Mouse (Mus musculus): ENCODE measurements around the gene Tle3. TPM values are rescaled to one million over a fixed set of nuclear protein-coding genes. Genes with fewer than 3 reads are reported as not detected.

The Tle3 gene
- polyA plus RNA-seq, 1 experiment from 2014 or later, result 25.5 TPM

DNA sequence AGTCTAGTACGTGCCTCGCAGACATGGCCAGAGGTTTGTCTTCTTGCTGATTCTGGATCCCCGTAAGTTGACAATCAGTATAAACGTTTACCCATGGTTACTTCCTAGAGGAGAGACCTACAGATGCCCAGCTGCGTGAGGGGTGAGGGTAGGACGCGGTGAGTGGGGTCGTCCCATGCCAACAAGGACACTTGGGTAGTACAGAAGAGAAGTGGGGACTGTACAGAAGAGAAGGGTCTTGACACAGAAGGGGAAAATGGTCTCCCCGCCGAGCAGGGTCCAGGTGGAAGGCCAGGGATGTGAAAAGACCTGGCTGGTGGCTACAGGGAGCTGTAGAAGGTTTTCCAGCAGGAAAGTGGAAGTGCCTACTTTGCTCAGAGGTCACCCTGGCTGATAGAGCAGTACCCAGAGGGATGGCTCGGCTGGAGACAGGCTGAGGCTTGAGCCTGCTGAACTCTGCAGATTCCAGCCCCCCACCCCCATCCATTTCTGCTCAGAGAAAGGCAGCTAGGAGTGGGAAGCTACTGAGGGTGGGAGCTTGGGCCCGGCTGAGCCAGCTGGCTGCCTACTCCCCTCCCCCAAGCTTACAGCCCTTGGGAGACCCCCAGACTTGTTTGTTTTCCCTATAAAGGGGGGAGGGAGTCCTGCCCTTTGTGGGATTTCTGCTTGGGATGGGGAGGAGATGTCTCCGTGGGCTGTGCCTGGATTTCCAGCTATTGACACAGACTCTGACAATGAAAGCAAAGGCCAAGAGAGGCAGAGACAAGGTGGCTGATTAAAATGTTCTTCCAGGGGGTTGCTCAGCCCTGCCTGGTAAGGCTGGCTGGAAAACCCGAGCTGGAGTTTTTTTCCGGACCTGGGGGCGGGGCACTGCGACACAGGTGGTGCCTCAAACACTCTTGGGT is 11.2 kb upstream of the Tle3 start:
- Histone ChIP-seq H3K27me3 (replicated peaks; ENCODE audit: control insufficient read depth, insufficient read depth, low read length) (peaks cover 9% of the 10 kb centered on the region; the same call in 1 of the 2 replicates), H3K36me3 (ENCODE audit: control insufficient read depth, insufficient read depth, low read length) (no peaks in the 10 kb centered on the region), H3K4me1 (ENCODE audit: control insufficient read depth, insufficient read depth, low read length) (peaks cover 14% of the 10 kb centered on the region), H3K9ac (ENCODE audit: low read depth, low read length) (no peak overlapping the region; the same call in 1 of the 2 replicates), H3K27ac (replicated peaks; ENCODE audit: low read depth, low read length) (0 out of 2 replicates have a peak overlapping the region, but pooled peaks have one; percentile 11), H3K4me2 (ENCODE audit: low read depth, low read length) (peak overlapping the region; percentile 35), H3K4me3 (ENCODE audit: low read depth, low read length) (no peak overlapping the region), H3K9me3 (ENCODE audit: control insufficient read depth, low read length) (0 out of 2 replicates have a peak, but pooled peaks cover 5% of the 10 kb centered on the region)
- DNase-seq (ENCODE audit: low spot score) (peak; percentile 90), ATAC-seq (ENCODE audit: low read depth) (peak; percentile 89)
- WGBS, result 25% methylated on average over 17 of the region's 17 CpGs

DNA sequence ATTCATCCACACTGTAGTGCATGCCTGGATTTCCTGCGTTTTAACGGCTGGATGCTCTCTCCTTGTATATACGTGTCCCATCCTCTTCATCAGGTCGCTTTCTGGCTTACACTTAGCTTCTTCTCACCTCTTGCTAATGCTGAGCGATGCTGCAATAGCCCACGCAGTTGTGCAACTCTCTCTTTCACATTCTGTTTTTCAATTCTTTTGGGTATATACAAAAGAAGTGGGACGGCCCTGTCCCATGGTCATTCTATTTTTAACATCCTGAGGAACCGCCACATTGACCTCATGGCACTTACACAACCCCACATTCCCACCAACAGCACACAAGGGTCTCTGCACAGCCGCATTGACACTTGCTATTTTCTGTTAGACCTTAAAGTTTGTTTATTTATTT is 9.0 kb upstream of the Tle3 start:
- Histone ChIP-seq H3K4me2 (ENCODE audit: low read depth, low read length) (no peak overlapping the region), H3K9ac (ENCODE audit: low read depth, low read length) (no peak overlapping the region), H3K9me3 (ENCODE audit: control insufficient read depth, low read length) (no peaks in the 10 kb centered on the region), H3K36me3 (ENCODE audit: control insufficient read depth, insufficient read depth, low read length) (no peaks in the 10 kb centered on the region), H3K4me1 (ENCODE audit: control insufficient read depth, insufficient read depth, low read length) (peaks cover 19% of the 10 kb centered on the region), H3K27ac (replicated peaks; ENCODE audit: low read depth, low read length) (no peak overlapping the region), H3K27me3 (replicated peaks; ENCODE audit: control insufficient read depth, insufficient read depth, low read length) (peaks cover 17% of the 10 kb centered on the region; the same call in 1 of the 2 replicates), H3K4me3 (ENCODE audit: low read depth, low read length) (no peak overlapping the region)
- WGBS, result 68% methylated on average over 9 of the region's 9 CpGs
- ATAC-seq (ENCODE audit: low read depth) (no peak), DNase-seq (ENCODE audit: low spot score) (no peak)

DNA sequence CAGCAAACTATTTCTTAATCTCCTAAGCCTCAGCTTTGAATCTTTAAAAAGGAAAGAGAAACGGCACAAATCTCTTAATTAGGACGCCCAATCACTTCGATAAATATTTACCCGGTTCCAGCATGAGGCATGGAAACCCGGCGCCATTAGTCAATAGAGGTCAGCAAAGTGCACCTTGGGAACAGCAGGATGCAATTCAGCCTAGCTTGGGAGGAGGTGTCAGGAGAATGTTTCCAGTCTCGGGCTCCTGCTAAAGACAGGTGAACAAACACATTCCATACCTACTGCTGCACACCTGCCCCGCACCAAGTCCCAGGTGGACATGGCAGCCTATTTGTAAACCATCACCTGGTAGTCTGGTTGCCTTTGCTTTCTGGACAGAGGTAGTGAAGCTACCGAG is 6.1 kb upstream of the Tle3 start:
- H3K4me1 ChIP-seq (ENCODE audit: control insufficient read depth, insufficient read depth, low read length), result peaks cover 32% of the 10 kb centered on the region
- H3K27ac ChIP-seq (replicated peaks; ENCODE audit: low read depth, low read length), result no peak overlapping the region
- no peak overlapping the region for H3K9ac ChIP-seq (ENCODE audit: low read depth, low read length)
- no peak for ATAC-seq (ENCODE audit: low read depth)
- WGBS, result 20% methylated on average over 9 of the region's 9 CpGs
- H3K9me3 ChIP-seq (ENCODE audit: control insufficient read depth, low read length), result no peaks in the 10 kb centered on the region
- DNase-seq (ENCODE audit: low spot score), result no peak
- no peak overlapping the region for H3K4me2 ChIP-seq (ENCODE audit: low read depth, low read length)
- no peaks in the 10 kb centered on the region for H3K36me3 ChIP-seq (ENCODE audit: control insufficient read depth, insufficient read depth, low read length)
- H3K4me3 ChIP-seq (ENCODE audit: low read depth, low read length), result no peak overlapping the region
- peaks cover 17% of the 10 kb centered on the region; the same call in 1 of the 2 replicates for H3K27me3 ChIP-seq (replicated peaks; ENCODE audit: control insufficient read depth, insufficient read depth, low read length)

DNA sequence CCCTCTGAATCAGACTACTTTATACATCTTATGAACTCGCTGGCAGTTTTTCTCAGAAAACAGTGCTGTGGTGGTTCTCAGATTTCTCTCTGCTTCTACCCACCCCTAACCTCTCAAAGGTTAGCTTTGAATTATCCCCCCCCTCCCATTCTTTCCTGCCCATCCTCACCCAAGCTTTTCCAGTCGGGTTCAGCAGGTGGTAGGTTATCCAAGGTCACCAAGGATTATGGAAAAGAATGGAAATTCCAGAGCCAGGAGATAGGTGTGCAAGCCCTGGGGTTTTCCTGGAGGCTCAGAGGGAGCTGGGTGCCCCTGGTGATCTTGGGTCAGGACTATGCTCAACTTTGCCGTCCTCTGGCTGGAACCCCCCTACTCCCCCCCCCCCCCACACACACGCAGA is 5.0 kb upstream of the Tle3 start:
- Histone ChIP-seq H3K4me2 (ENCODE audit: low read depth, low read length) (no peak overlapping the region), H3K4me1 (ENCODE audit: control insufficient read depth, insufficient read depth, low read length) (peaks cover 31% of the 10 kb centered on the region), H3K36me3 (ENCODE audit: control insufficient read depth, insufficient read depth, low read length) (no peaks in the 10 kb centered on the region), H3K27ac (replicated peaks; ENCODE audit: low read depth, low read length) (no peak overlapping the region), H3K4me3 (ENCODE audit: low read depth, low read length) (no peak overlapping the region), H3K27me3 (replicated peaks; ENCODE audit: control insufficient read depth, insufficient read depth, low read length) (peaks cover 17% of the 10 kb centered on the region; the same call in 1 of the 2 replicates), H3K9me3 (ENCODE audit: control insufficient read depth, low read length) (no peaks in the 10 kb centered on the region), H3K9ac (ENCODE audit: low read depth, low read length) (no peak overlapping the region)
- WGBS, result 29% methylated on average over 3 of the region's 4 CpGs
- DNase-seq (ENCODE audit: low spot score), result no peak
- ATAC-seq (ENCODE audit: low read depth), result no peak

DNA sequence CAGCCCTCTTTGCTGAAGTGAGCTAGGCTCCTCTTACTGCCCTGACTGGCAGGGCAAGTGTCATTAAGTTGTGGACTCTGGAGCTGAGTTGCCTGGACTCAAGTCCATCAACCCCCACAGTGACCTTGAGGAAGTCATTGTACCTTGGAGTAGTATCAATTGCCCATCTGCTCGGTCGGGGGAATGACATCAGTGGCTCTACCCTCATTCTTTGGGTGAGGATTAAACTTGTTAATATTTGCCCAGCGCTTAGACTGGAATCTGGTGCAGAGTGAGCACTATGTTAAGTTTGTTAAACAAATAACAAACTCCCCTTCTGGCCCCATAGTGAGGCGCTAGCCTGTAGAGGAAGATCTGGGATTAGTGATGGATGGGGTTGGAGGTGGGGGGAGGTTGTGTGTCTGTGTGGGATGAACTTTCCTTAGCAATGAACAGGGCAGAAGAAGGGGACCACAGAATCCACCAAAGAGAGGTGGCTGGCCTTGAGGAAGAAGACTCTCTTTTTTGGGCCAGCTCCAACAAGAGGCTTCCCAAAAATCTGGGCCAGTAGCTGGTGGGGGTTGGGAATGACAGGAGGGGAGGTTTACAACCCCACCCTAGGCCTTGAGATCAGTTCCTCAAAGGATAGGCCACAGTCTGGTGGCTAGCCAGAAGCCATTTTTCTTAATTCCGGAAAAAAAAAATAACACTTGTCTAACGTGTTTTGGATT is 4.2 kb upstream of the Tle3 start:
- 23% methylated on average over 6 of the region's 6 CpGs for WGBS
- H3K27me3 ChIP-seq (replicated peaks; ENCODE audit: control insufficient read depth, insufficient read depth, low read length), result peaks cover 15% of the 10 kb centered on the region; the same call in 1 of the 2 replicates
- ATAC-seq (ENCODE audit: low read depth), result no peak
- H3K9ac ChIP-seq (ENCODE audit: low read depth, low read length), result no peak overlapping the region
- H3K36me3 ChIP-seq (ENCODE audit: control insufficient read depth, insufficient read depth, low read length), result no peaks in the 10 kb centered on the region
- no peak overlapping the region for H3K4me2 ChIP-seq (ENCODE audit: low read depth, low read length)
- peaks cover 30% of the 10 kb centered on the region for H3K4me1 ChIP-seq (ENCODE audit: control insufficient read depth, insufficient read depth, low read length)
- no peaks in the 10 kb centered on the region for H3K9me3 ChIP-seq (ENCODE audit: control insufficient read depth, low read length)
- no peak for DNase-seq (ENCODE audit: low spot score)
- no peak overlapping the region for H3K27ac ChIP-seq (replicated peaks; ENCODE audit: low read depth, low read length)
- no peak overlapping the region for H3K4me3 ChIP-seq (ENCODE audit: low read depth, low read length)

DNA sequence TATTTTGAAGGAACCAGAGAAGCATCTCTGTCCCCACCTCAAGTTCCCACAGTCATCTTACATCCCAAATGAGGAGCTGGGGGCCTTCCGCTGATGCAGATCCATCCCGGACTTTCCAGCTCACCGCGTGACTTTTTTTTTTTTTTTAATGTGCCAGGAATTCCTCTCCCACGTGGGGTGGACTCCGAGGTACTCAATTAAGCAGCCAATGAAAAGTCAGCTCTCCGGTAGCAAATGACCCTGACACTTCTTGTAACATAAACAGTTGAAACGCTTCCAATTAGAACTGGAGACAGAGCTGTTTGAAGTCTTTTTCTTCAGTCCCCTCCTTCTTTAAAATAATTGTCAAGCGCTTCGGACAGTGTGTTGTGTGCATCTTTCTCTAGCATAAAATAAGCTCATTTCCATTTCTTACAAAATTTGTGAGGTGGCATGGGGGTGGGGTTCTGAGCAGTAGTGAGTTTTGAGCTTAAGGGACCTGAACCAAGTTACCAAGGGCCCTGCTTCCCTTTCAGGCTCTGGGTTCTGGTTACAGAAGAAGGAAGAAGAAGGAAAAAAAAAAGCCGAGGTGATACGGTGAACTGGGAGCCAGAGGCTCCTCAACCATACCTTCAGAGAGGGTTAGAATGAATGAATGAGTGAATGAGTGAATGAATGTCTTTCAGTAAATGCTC is 3.5 kb upstream of the Tle3 start:
- under 1% methylated on average over 12 of the region's 12 CpGs for WGBS
- Histone ChIP-seq H3K4me2 (ENCODE audit: low read depth, low read length) (peak overlapping the region; percentile 59), H3K4me3 (ENCODE audit: low read depth, low read length) (peak overlapping the region; percentile 26), H3K27ac (replicated peaks; ENCODE audit: low read depth, low read length) (peak overlapping the region; percentile 75), H3K9ac (ENCODE audit: low read depth, low read length) (no peak overlapping the region), H3K4me1 (ENCODE audit: control insufficient read depth, insufficient read depth, low read length) (peaks cover 30% of the 10 kb centered on the region), H3K36me3 (ENCODE audit: control insufficient read depth, insufficient read depth, low read length) (no peaks in the 10 kb centered on the region), H3K9me3 (ENCODE audit: control insufficient read depth, low read length) (no peaks in the 10 kb centered on the region), H3K27me3 (replicated peaks; ENCODE audit: control insufficient read depth, insufficient read depth, low read length) (peaks cover 10% of the 10 kb centered on the region; the same call in 1 of the 2 replicates)
- DNase-seq (ENCODE audit: low spot score) (peak; percentile 98), ATAC-seq (ENCODE audit: low read depth) (no peak)

DNA sequence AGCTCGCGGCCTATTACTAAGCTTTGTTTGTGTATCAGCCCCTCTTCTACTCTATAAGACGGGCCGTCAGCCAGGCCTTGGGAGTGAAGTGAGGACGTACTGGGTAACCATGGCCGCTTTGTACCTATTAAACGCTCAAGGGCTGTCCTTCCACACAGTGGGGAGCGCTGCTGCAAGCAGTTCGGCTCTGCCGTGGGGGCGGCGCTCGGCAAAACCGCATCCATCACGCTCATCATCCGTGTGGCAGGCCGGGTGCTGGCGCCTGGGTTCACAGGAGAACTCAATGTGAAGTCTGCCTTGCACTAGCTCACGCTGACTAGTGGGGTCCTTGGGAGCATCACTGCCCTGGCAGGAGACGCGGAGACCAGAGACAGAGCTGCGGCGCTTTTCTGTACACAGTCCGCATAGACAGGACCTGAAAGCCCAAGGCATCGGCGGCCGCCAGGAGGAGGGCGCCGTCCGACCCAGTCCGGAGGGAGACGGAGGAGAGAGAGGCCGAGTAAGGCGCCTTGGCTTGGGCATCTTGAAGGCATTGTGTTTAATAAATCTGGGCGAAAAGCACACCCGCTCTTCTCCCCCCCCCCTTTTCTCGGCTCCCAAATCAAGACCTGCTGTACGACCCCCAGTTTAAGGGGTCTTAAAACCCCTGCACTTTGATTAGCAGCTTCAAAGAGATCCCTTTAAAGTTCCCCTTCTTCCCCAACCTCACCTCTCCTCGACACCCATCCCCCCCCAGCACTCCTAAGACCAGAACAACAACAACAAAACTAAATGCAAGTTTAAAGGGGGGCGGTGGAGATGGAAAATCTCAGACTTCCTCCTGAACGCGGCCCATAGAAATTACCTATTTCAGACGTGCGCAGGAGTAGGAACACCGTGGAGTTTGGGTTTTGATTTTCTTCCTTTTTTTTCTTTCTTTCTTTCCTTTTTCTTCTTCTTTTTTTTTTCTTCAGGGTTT is 2.6 kb upstream of the Tle3 start:
- H3K9ac ChIP-seq (ENCODE audit: low read depth, low read length), result peak overlapping the region; percentile 46
- no peaks in the 10 kb centered on the region for H3K9me3 ChIP-seq (ENCODE audit: control insufficient read depth, low read length)
- no peaks in the 10 kb centered on the region for H3K36me3 ChIP-seq (ENCODE audit: control insufficient read depth, insufficient read depth, low read length)
- ATAC-seq (ENCODE audit: low read depth) (no peak), DNase-seq (ENCODE audit: low spot score) (peak; percentile 83)
- H3K4me1 ChIP-seq (ENCODE audit: control insufficient read depth, insufficient read depth, low read length), result peaks cover 30% of the 10 kb centered on the region
- H3K27me3 ChIP-seq (replicated peaks; ENCODE audit: control insufficient read depth, insufficient read depth, low read length), result 0 out of 2 replicates have a peak, but pooled peaks cover 8% of the 10 kb centered on the region
- under 1% methylated on average over 43 of the region's 45 CpGs for WGBS
- H3K4me3 ChIP-seq (ENCODE audit: low read depth, low read length), result peak overlapping the region; percentile 26
- H3K4me2 ChIP-seq (ENCODE audit: low read depth, low read length), result peak overlapping the region; percentile 59
- peak overlapping the region; percentile 75 for H3K27ac ChIP-seq (replicated peaks; ENCODE audit: low read depth, low read length)

All from embryonic facial prominence, embryonic 14.5 days (tissue).